8 mouse cellular contexts compared by ENCODE assay signal in the genomic region with DNA sequence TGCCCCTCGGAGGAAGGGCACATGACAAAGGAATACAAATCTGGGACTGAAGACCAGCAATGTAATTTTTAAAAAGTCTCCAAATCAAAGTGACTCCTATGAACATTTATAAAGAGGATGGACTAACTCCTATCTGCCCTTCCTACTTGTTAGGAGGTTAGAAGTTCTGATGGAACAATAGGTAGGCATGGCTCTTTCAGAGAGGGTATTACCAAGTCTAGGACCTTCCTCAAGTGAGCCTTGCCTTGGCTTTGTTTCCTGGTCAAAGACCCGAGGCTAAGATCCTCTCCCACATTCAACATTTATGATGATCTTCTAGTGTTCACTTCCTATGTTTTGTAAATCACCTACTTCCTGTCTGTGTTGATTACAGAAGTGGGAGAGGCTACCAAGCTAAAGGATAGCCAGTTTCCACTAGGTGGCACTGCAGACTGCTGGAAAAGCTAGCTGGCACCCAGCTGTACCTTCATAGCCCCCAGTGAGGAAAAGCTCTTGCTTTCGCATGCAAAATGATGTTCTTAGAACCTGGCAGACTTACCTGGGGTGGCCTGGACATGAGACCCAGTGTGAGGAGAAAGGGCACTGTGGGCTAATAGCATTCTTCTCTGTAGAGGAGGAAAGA.
A peak's percentile ranks its signal among the peaks of the same experiment; 100 is the strongest.
DNase-seq lines count a peak whose midpoint lies in the region; ATAC-seq lines count a peak whose summit lies in the region.

No protein-coding gene starts in this region.

- ATAC-seq in hindbrain, embryonic 12.5 days (ENCODE audit: low FRiP score) = no peak
- ATAC-seq in frontal cortex, adult (ENCODE audit: low TSS enrichment) = peak; percentile 94
- peak; percentile 76 for ATAC-seq in intestine, embryonic 16.5 days
- peak; percentile 86 for ATAC-seq in midbrain, embryonic 15.5 days (replicated peaks)

- H3K36me3 ChIP-seq in hindbrain, embryonic 10.5 days = 0 out of 2 replicates have a peak, but pooled peaks cover 8% of the 10 kb centered on the region
- peaks cover 15% of the 10 kb centered on the region for H3K36me3 ChIP-seq in hindbrain, embryonic 12.5 days
- H3K36me3 ChIP-seq in intestine, embryonic 16.5 days (ENCODE audit: control insufficient read depth, insufficient read depth, low read length) = no peaks in the 10 kb centered on the region
- peaks cover 17% of the 10 kb centered on the region; the same call in 1 of the 2 replicates for H3K36me3 ChIP-seq in midbrain, embryonic 15.5 days (replicated peaks)

- intact Hi-C loops in left cerebral cortex, postnatal 4 days (cut with DNase I) = loop anchor here (5.0 kb wide), 1 partner anchor 282 kb away; no protein-coding TSS in a partner anchor

- no peak overlapping the region for H3K4me3 ChIP-seq in hindbrain, embryonic 10.5 days
- H3K4me3 ChIP-seq in hindbrain, embryonic 12.5 days = no peak overlapping the region
- H3K4me3 ChIP-seq in intestine, embryonic 16.5 days (ENCODE audit: low read length) = no peak overlapping the region
- H3K4me3 ChIP-seq in midbrain, embryonic 15.5 days = no peak overlapping the region

- no peak overlapping the region for H3K9ac ChIP-seq in hindbrain, embryonic 12.5 days
- H3K9ac ChIP-seq in intestine, embryonic 16.5 days (ENCODE audit: low read depth, low read length) = no peak overlapping the region
- H3K9ac ChIP-seq in midbrain, embryonic 15.5 days = no peak overlapping the region

- WGBS in hindbrain, embryonic 10.5 days = 54% methylated on average over 3 of the region's 3 CpGs
- 40% methylated on average over 3 of the region's 3 CpGs for WGBS in hindbrain, embryonic 12.5 days
- 40% methylated on average over 3 of the region's 3 CpGs for WGBS in intestine, embryonic 16.5 days
- 39% methylated on average over 3 of the region's 3 CpGs for WGBS in midbrain, embryonic 15.5 days

- no peak overlapping the region for H3K27ac ChIP-seq in hindbrain, embryonic 10.5 days
- no peak overlapping the region for H3K27ac ChIP-seq in hindbrain, embryonic 12.5 days
- no peak overlapping the region for H3K27ac ChIP-seq in intestine, embryonic 16.5 days (ENCODE audit: low read length)
- no peak overlapping the region for H3K27ac ChIP-seq in midbrain, embryonic 15.5 days

- no peak overlapping the region for H3K4me2 ChIP-seq in hindbrain, embryonic 12.5 days (replicated peaks)
- H3K4me2 ChIP-seq in intestine, embryonic 16.5 days (ENCODE audit: low read depth, low read length) = no peak overlapping the region
- no peak overlapping the region for H3K4me2 ChIP-seq in midbrain, embryonic 15.5 days

- DNase-seq in hindbrain, embryonic 10.5 days (ENCODE audit: low spot score) = peak; percentile 55
- DNase-seq in cerebellum, adult 8-10 months = peak; percentile 42
- DNase-seq in left cerebral cortex, postnatal 4 days = peak; percentile 60
- peak; percentile 39 for DNase-seq in telencephalon, adult 2 months (ENCODE audit: low read depth, low spot score)

- H3K4me1 ChIP-seq in hindbrain, embryonic 10.5 days (replicated peaks) = no peaks in the 10 kb centered on the region
- H3K4me1 ChIP-seq in hindbrain, embryonic 12.5 days = no peaks in the 10 kb centered on the region
- no peaks in the 10 kb centered on the region for H3K4me1 ChIP-seq in intestine, embryonic 16.5 days (ENCODE audit: control insufficient read depth, insufficient read depth, low read length)
- H3K4me1 ChIP-seq in midbrain, embryonic 15.5 days = no peaks in the 10 kb centered on the region

- no peaks in the 10 kb centered on the region for H3K9me3 ChIP-seq in hindbrain, embryonic 10.5 days
- H3K9me3 ChIP-seq in hindbrain, embryonic 12.5 days (replicated peaks) = no peaks in the 10 kb centered on the region
- H3K9me3 ChIP-seq in intestine, embryonic 16.5 days (ENCODE audit: control insufficient read depth, low read length) = no peaks in the 10 kb centered on the region
- H3K9me3 ChIP-seq in midbrain, embryonic 15.5 days = no peaks in the 10 kb centered on the region

- H3K27me3 ChIP-seq in hindbrain, embryonic 10.5 days (ENCODE audit: insufficient read depth, poor library complexity, severe bottlenecking) = no peaks in the 10 kb centered on the region
- H3K27me3 ChIP-seq in hindbrain, embryonic 12.5 days = no peaks in the 10 kb centered on the region
- no peaks in the 10 kb centered on the region for H3K27me3 ChIP-seq in intestine, embryonic 16.5 days (replicated peaks; ENCODE audit: control insufficient read depth, insufficient read depth, low read length)
- H3K27me3 ChIP-seq in midbrain, embryonic 15.5 days (replicated peaks) = no peaks in the 10 kb centered on the region
